Mouse (Mus musculus) heart, embryonic 16.5 days (tissue): ENCODE measurements around the gene Magea3. TPM values are rescaled to one million over a fixed set of nuclear protein-coding genes. Genes with fewer than 3 reads are reported as not detected.
"Not testable (repeated sequence)": the region's sequence is repeated elsewhere in the genome, so short reads cannot be mapped to it uniquely, and the experiment has no call there.

Experiments used
- ATAC-seq: fragments of 200-750 bp; cut with Nextera tagmentation; replicated peaks from 2 replicates; pipeline ENCODE4 v1.8.0; 2017; ENCODE audit warnings: moderate number of reproducible peaks; ENCODE audit not compliant: insufficient read depth, low FRiP score; ENCODE audit errors: extremely low read depth
- H3K27ac ChIP-seq: fragments of 300-500 bp; sonication (generic); 2 replicates; pipeline ENCODE4 v1.5.1; 2014; ENCODE audit warnings: mild to moderate bottlenecking, low read length, control low read depth, moderate library complexity
- H3K27me3 ChIP-seq: fragments of 300-500 bp; sonication (generic); 2 replicates; pipeline ENCODE4 v1.6.1; 2014; ENCODE audit warnings: low read length, mixed read lengths; ENCODE audit not compliant: control insufficient read depth, insufficient read depth
- H3K36me3 ChIP-seq: fragments of 300-500 bp; sonication (generic); 2 replicates; pipeline ENCODE4 v1.6.1; 2014; ENCODE audit not compliant: control insufficient read depth, insufficient read depth
- H3K4me1 ChIP-seq: fragments of 300-500 bp; sonication (generic); 2 replicates; pipeline ENCODE4 v1.6.1; 2014; ENCODE audit warnings: low read length, mixed read lengths; ENCODE audit not compliant: control insufficient read depth, insufficient read depth
- H3K4me2 ChIP-seq: fragments of 300-500 bp; sonication (generic); 2 replicates; pipeline ENCODE4 v1.6.1; 2014; ENCODE audit warnings: low read depth, mild to moderate bottlenecking, control low read depth, low read length
- H3K4me3 ChIP-seq: fragments of 300-500 bp; sonication (generic); 2 replicates; pipeline ENCODE4 v1.5.1; 2014; ENCODE audit warnings: mild to moderate bottlenecking, control low read depth, low read length
- H3K9ac ChIP-seq: fragments of 300-500 bp; sonication (generic); 2 replicates; pipeline ENCODE4 v1.6.1; 2014; ENCODE audit warnings: low read length, control low read depth
- H3K9me3 ChIP-seq: fragments of 300-500 bp; sonication (generic); replicated peaks from 2 replicates; pipeline ENCODE4 v1.6.1; 2016; ENCODE audit warnings: low read length; ENCODE audit not compliant: control insufficient read depth
- WGBS: fragments of 180-500 bp; shearing (Covaris S2); extraction: QIAGEN DNeasy Blood & Tissue Kit; methylation state at CpG from one replicate; pipeline ENCODE4 v1.1.7; 2014; 5-methylcytosine and 5-hydroxymethylcytosine counted together
- polyA plus RNA-seq: library from polyadenylated mRNA; unstranded; fragments of >200 nt; fragmentation: Nextera tagmentation; extraction: Ambion mirVana; gene quantifications from 2 replicates; pipeline ENCODE4 v1.2.1, GENCODE M21; 2015

The Magea3 gene
- not detected in 2 replicates for polyA plus RNA-seq

- H3K9me3 ChIP-seq, H3K9ac ChIP-seq, H3K4me3 ChIP-seq, H3K27me3 ChIP-seq, ATAC-seq, H3K4me2 ChIP-seq, H3K36me3 ChIP-seq, H3K27ac ChIP-seq, H3K4me1 ChIP-seq: not testable (repeated sequence)
- WGBS, result 64% methylated on average over 1 of the region's 1 CpGs
These were observed at the start of gene Magea3 for GRCm38 (mm10) chrX:154949405-154949804. TSS of gene Magea3 (minus strand) at chrX:154949505.

- H3K9ac ChIP-seq, H3K4me3 ChIP-seq, H3K27me3 ChIP-seq, H3K4me2 ChIP-seq, H3K9me3 ChIP-seq, H3K36me3 ChIP-seq, H3K4me1 ChIP-seq, H3K27ac ChIP-seq, ATAC-seq: not testable (repeated sequence)
- WGBS, result 90% methylated on average over 9 of the region's 11 CpGs
These were observed 46.4 kb upstream of the Magea3 start, which contains the start of gene Magea8 for GRCm38 (mm10) chrX:154995750-154996149. TSS of gene Magea8 (minus strand) at chrX:154995850.

GRCm38 (mm10) chrX:154935887-154936286 lies 13.4 kb downstream of the Magea3 start, which contains the start of gene Magea6:
TSS of gene Magea6 (minus strand) at chrX:154935987.
- not testable (repeated sequence) for H3K9me3 ChIP-seq, H3K36me3 ChIP-seq, ATAC-seq, H3K4me1 ChIP-seq, H3K4me3 ChIP-seq, H3K4me2 ChIP-seq, H3K9ac ChIP-seq, H3K27ac ChIP-seq, H3K27me3 ChIP-seq
- WGBS, result 48% methylated on average over 1 of the region's 1 CpGs

Other genes with a start within 250 kb of the Magea3 start
- not detected in 2 replicates for gene Cldn34b1, start 59.2 kb downstream of the Magea3 start, polyA plus RNA-seq
- not detected in 2 replicates for gene Magea6, start 13.5 kb downstream of the Magea3 start, polyA plus RNA-seq
- gene Magea8, start 46.3 kb upstream of the Magea3 start, polyA plus RNA-seq, result not detected in 2 replicates
- not detected in 2 replicates for gene Magea5, start 113.6 kb upstream of the Magea3 start, polyA plus RNA-seq
- not detected in 2 replicates for gene Magea1, start 140.3 kb upstream of the Magea3 start, polyA plus RNA-seq
- gene Magea2, start 144.2 kb upstream of the Magea3 start, polyA plus RNA-seq, result not detected in 2 replicates
- not detected in 2 replicates for gene Cldn34b2, start 178.9 kb upstream of the Magea3 start, polyA plus RNA-seq